Mouse (Mus musculus) kidney, adult 9 months (tissue): Measurements from ENCODE around the gene Iqgap1.

ENCODE experiments used
- DNase-seq: peaks from one replicate; pipeline ENCODE4 v3.0.0; 2022

Iqgap1 gene

DNA sequence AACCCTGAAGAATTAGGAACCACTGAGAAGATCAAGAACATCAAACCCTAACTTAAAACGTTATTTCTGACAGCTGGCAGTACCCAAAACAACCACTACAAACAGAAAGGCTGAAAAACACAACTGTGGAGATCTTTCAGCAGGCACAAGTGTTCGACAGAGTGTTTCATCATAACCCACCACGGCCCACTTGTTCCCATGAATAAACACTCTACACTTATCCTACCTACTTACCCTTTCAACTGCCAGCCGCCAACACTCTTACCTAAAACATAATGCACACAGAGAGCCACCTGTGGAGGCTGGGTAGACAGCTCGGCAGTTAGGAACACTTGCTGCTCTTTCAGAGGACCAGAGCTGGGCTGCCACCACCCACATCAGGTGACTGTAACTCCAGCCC is 26.5 kb downstream of the Iqgap1 start:
- DNase-seq, result no peak

DNA sequence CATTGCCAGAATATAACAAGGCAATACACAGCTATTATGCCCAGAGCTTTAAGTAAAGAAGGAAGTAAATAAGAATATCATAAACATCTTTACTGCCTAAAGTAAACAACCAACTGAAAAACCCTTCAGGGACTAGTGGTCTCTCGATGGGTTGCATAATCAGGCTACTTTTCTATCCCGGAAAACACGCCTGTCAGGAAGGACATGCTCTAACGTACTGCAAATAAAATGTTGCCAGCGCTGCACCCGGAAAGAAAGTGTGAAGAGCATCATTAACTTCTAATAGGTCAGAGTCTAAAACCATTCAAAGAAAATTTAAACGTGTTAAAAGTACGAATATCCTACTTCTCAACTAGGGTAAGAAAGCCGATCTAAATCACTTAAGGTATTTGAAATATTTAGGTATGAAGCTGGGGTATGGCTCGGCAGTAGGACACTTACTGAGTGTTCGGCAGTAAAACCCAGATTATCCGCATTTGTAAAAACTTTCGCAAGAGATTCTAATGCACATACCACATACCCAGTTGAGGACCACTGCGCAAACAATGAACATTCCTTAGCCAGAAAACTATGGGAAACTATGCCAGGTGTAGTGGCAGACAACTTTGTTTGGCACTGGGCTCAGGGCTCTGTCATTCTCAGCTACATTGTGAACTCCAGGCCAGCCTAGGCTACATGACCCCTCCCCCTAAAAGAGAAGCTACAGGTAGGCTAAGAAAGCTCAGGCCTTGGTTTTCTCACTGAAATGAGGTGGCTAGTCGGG is 28.8 kb downstream of the Iqgap1 start:
- DNase-seq, result no peak

DNA sequence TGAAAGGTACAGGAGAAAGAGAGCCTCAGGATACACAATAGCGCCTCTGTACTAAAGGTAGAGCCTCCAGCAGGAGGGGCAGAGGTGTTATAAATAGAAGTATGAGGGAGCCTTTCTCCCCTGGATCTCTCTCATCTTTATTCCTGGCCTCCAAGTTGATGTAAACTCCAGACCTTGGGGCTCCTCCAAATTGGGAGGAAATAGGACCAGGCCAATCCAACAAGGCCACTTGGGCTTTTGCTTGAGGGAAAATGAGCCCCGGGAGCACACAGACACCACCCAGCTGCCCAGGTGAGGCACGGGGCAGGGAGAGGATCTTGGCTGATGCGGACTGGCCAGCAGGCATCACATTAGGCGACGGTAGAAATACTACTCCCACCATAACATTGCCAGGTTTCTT is 29.5 kb downstream of the Iqgap1 start:
- no peak for DNase-seq

DNA sequence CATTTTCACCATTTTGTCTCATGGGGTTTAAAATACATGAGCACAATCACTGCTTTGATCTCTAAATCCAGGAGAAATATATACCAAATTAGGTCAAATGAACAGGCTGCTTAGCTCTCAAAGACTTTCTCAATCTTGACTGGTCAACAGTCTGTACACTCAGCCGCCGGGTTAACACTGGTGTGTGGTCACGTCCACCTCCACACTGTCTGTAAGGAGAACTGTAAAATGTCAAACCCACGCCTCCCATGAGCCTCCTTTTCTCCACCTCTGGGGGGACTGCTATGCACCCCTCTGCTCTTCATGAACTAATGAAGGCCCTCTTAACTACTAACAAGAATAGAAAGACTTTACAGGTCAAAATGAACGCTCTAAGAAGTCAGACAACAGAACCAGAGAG is 36.2 kb downstream of the Iqgap1 start:
- no peak for DNase-seq

DNA sequence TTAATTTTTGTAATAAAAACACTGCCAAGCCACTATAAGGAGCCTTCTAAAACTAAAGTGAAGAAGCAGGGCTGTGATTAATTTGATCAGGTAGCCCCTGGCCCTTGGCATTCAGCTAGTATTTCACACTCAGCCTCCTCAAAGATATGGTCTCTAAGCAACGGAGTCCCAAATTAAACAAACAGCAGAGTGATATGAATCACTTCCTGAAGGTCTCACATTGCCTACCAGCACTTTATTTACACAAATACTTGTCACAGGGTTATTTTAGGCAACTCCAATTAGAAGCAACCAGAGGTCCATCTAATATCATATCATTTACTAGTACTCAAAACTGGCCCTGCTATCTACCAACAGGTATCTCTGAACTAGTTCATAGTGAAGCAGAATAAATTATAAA is 36.7 kb downstream of the Iqgap1 start:
- no peak for DNase-seq

- no peak for DNase-seq
Observed at GRCm38 (mm10) chr7:80788002-80788401, 37.8 kb downstream of the Iqgap1 start.

- no peak for DNase-seq
Observed at GRCm38 (mm10) chr7:80786746-80787145, 39.0 kb downstream of the Iqgap1 start.

DNA sequence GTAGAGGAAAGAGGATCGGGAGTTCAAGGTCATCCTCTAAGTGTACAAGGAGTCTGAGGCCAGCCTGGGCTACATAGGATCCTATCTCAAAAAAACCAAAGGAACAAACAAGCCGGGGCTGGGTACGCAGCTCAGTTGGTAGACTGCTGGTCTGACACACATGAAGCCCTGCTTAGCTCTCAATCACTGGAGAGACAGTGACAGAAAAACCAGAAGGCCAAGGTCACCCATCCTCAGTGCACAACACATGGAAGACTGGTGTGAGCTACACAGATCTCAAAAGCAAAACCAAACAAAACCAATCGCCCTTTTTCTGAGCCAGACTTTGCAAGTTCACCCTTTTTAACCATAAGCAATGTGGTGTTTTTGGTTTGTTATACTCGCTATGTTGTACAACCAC is 41.9 kb downstream of the Iqgap1 start:
- DNase-seq, result no peak

GRCm38 (mm10) chr7:80782155-80783109 is 43.3 kb downstream of the Iqgap1 start:
- peak; percentile 39 for DNase-seq

- peak; percentile 41 for DNase-seq
Observed at GRCm38 (mm10) chr7:80781444-80782120, 44.2 kb downstream of the Iqgap1 start.

GRCm38 (mm10) chr7:80778958-80779669 is 46.7 kb downstream of the Iqgap1 start:
- DNase-seq, result peak; percentile 76

DNA sequence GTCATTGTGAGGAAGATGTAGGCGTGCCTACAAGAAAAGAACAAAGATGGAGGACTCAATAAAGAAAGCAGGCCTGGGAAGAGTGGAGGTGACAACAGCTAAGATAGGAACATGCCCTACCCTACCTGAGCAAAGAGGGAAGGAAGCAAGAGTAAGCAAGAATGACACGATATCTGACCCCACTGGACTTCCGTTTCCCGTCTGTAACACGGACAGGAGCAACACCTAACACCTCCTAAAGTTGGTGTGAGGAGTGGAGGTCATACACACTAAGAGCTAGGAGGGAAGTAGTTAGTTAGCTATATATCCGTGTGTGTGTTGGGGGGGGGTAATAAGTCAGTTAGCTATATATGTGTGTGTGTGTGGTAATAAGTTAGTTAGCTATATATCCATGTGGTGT is 47.4 kb downstream of the Iqgap1 start:
- no peak for DNase-seq

GRCm38 (mm10) chr7:80777151-80777550 is 48.6 kb downstream of the Iqgap1 start:
- DNase-seq, result no peak

DNA sequence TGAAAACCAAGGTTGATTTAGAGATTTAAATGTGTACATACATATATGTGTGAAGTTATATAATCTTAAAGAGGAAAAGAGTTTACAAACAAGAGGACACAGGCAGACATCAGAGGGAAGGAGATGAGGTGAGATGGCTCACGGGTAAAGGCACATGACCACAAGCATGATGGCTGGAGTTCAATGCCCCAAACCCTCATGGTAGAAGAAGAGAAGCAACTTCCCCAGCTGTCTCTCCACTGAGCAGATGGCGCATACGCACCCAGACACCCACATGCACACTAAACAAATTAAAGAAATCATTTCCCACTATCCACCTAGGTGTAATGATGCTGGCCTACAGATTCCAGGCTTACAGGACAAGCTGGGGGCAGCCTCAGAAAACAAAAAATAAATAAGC is 49.7 kb downstream of the Iqgap1 start:
- no peak for DNase-seq

GRCm38 (mm10) chr7:80775448-80775904 is 50.3 kb downstream of the Iqgap1 start:
- DNase-seq, result no peak

DNA sequence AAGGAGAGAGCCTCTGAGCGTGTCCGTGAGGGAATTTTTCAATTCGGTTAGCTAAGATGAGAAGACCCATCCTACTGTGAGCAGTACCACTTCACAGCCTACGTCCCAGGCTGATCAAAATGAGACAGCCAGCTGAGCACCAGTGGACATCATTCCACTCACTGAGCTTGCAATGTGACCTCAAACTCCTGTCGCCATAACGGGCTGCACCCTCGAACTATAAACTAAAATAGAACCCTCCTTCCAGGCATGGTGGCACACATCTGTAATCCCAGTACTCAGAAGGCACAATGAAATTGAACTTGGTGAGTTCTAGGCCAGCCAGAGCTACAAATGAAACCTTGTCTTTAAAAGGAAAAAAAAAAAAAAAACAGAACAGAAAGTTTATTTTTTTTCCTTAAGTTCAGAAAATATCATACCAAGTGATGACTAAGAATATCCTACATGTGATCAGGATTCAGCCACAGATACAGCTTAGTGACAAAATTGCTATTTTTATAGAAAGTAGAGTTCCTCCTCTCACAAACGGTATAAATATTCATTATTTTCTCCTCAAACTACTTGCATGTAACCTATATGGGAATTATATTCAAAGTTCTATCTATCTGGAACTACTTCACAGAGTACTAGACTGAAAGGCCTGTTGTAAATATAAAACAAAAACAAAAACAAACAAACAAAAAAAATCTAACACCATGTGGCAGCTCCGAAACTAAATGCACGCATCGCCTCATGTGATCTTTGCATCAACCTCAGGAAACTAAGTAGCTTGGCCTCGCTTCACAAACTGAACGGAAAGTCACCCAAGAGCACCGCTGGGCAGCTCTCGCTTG is 50.9 kb downstream of the Iqgap1 start:
- no peak for DNase-seq

- peak; percentile 57 for DNase-seq
Observed at GRCm38 (mm10) chr7:80773834-80774614, 51.8 kb downstream of the Iqgap1 start.

DNA sequence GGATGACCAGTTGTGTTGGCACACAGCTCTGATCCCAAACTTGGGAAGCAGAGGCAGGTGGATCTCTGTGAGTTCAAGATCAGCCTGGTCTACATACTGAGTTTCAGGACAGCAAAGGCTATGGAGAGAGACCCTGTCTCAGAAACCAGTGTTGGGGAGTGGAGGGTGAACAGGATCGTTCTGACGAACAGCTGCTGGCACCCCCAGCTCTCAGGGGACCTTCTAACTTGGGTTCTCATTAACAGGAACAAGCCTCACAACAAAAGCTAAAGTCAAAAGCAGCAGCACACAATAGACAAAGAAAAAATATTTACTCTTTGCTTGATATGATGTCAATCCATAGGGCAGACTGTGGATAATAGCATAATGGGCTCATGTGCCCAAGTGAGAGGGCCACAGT is 55.3 kb downstream of the Iqgap1 start:
- no peak for DNase-seq

GRCm38 (mm10) chr7:80766861-80767312 is 58.9 kb downstream of the Iqgap1 start:
- no peak for DNase-seq

DNA sequence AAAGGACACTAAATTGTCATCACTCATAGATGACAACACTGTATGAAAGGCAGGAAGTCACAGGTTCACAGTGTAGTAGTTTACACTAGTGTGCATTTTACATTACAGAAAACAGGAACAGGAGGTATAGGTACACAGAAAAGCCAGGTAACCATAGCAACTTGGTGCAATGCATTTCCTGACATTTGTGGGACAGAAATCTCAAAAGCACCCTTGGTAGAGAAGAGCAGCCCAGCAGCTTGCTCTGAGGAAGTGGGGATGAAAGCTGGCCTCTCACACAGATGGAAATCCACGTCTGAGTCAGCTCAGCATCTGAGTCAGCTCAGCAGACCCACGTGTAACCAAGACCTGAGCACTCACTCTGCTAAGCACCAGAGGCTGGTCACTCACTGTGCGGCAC is 59.7 kb downstream of the Iqgap1 start:
- DNase-seq, result no peak
